Mouse (Mus musculus) small intestine, adult 2 months (tissue): ENCODE measurements at regions not wholly inside any gene's neighbourhood (a gene's known extent, or its start where the extent isn't known, plus 50 kb on each side); places are given as distances from the start of the nearest gene placed in this dataset.

ENCODE experiments used
- H3K27ac ChIP-seq: fragments of 200-500 bp; 2 replicates; pipeline ENCODE4 v1.5.1; 2012; ENCODE audit warnings: low read depth, low read length, control low read depth, inconsistent platforms; ENCODE audit not compliant: insufficient read depth
- H3K27me3 ChIP-seq: fragments of 200-500 bp; 2 replicates; pipeline ENCODE4 v1.6.1; 2012; ENCODE audit warnings: mild to moderate bottlenecking, moderate library complexity, low read length, inconsistent platforms; ENCODE audit not compliant: control insufficient read depth, insufficient read depth
- H3K36me3 ChIP-seq: fragments of 200-500 bp; 2 replicates; pipeline ENCODE4 v1.6.1; 2012; ENCODE audit warnings: mild to moderate bottlenecking, low read length, control low read depth, inconsistent platforms; ENCODE audit not compliant: control insufficient read depth, insufficient read depth
- H3K4me1 ChIP-seq: fragments of 200-500 bp; 2 replicates; pipeline ENCODE4 v1.6.1; 2012; ENCODE audit warnings: low read length, inconsistent platforms, mixed read lengths; ENCODE audit not compliant: control insufficient read depth, insufficient read depth, insufficient read length
- H3K4me3 ChIP-seq: fragments of 200-500 bp; 2 replicates; pipeline ENCODE4 v1.5.1; 2012; ENCODE audit warnings: low read depth, mild to moderate bottlenecking, control low read depth, inconsistent platforms, low read length, moderate library complexity
- CTCF ChIP-seq: fragments of 200-500 bp; IDR thresholded peaks from 2 replicates; pipeline ENCODE4 v1.5.1; 2012; ENCODE audit warnings: low read depth, mild to moderate bottlenecking, control low read depth, inconsistent platforms, low read length, moderate library complexity, mixed read lengths; ENCODE audit not compliant: insufficient replicate concordance, insufficient read length; ENCODE audit errors: extremely low read depth
- POLR2A ChIP-seq: fragments of 200-500 bp; IDR thresholded peaks from 2 replicates; pipeline ENCODE4 v1.6.1; 2012; ENCODE audit warnings: low read depth, mild to moderate bottlenecking, control low read depth, inconsistent platforms, low read length, moderate library complexity
- WGBS: fragments of 180-500 bp; shearing (Covaris S2); methylation state at CpG from one replicate; pipeline ENCODE4 v1.1.7; 2018; 5-methylcytosine and 5-hydroxymethylcytosine counted together

DNA sequence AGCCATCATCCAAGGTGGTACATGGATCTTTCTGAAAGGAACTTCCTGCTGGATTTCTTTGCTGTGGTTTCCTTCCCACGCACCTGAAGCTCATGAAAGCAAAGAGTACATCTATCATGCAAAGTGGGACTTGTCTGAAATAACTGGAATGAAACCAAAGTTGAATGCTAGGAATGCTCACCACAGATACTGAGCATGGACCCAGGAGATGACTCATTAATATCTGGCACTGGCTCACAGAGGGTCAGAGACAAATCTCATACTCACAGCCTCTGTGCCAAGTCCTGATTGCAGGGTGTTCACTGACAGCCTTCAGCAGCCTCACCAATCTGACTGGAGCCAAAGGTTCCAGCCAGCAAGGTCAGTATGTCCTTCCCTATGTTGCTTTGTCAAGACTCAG, 245.3 kb upstream of the Nrp1 start:
- no peaks in the 10 kb centered on the region for H3K27me3 ChIP-seq
- H3K4me3 ChIP-seq = no peak overlapping the region
- no peak overlapping the region for H3K27ac ChIP-seq
- H3K36me3 ChIP-seq = no peaks in the 10 kb centered on the region
- H3K4me1 ChIP-seq = no peaks in the 10 kb centered on the region
- 31% methylated on average over 1 of the region's 1 CpGs for WGBS
- no peak for TF ChIP-seq POLR2A
- TF ChIP-seq CTCF = no peak

GRCm38 (mm10) chr8:128141290-128141966, 217.0 kb upstream of the Nrp1 start:
- Histone ChIP-seq H3K36me3 (no peaks in the 10 kb centered on the region), H3K27me3 (no peaks in the 10 kb centered on the region), H3K4me3 (no peak overlapping the region), H3K4me1 (no peaks in the 10 kb centered on the region), H3K27ac (no peak overlapping the region)
- 75% methylated on average over 4 of the region's 4 CpGs for WGBS
- TF ChIP-seq CTCF (no peak), POLR2A (no peak)

- TF ChIP-seq CTCF (no peak), POLR2A (no peak)
- no peak overlapping the region for H3K27ac ChIP-seq
- WGBS = 75% methylated on average over 3 of the region's 3 CpGs
These were observed 210.0 kb upstream of the Nrp1 start for GRCm38 (mm10) chr8:128148351-128148942.

GRCm38 (mm10) chr8:128155604-128156003, 202.8 kb upstream of the Nrp1 start:
- Histone ChIP-seq H3K36me3 (no peaks in the 10 kb centered on the region), H3K27ac (no peak overlapping the region), H3K27me3 (no peaks in the 10 kb centered on the region), H3K4me3 (no peak overlapping the region), H3K4me1 (no peaks in the 10 kb centered on the region)
- TF ChIP-seq POLR2A (no peak), CTCF (no peak)

More at GRCm38 (mm10) chr8:128148351-128148942, 210.0 kb upstream of the Nrp1 start:
- Histone ChIP-seq H3K36me3 (no peaks in the 10 kb centered on the region), H3K4me3 (no peak overlapping the region), H3K27me3 (no peaks in the 10 kb centered on the region), H3K4me1 (no peaks in the 10 kb centered on the region)

GRCm38 (mm10) chr8:128156221-128156620, 202.2 kb upstream of the Nrp1 start:
- 52% methylated on average over 3 of the region's 3 CpGs for WGBS
- H3K27me3 ChIP-seq = no peaks in the 10 kb centered on the region
- no peaks in the 10 kb centered on the region for H3K4me1 ChIP-seq
- H3K36me3 ChIP-seq = no peaks in the 10 kb centered on the region
- H3K4me3 ChIP-seq = no peak overlapping the region
- TF ChIP-seq CTCF (no peak), POLR2A (no peak)
- H3K27ac ChIP-seq = no peak overlapping the region

DNA sequence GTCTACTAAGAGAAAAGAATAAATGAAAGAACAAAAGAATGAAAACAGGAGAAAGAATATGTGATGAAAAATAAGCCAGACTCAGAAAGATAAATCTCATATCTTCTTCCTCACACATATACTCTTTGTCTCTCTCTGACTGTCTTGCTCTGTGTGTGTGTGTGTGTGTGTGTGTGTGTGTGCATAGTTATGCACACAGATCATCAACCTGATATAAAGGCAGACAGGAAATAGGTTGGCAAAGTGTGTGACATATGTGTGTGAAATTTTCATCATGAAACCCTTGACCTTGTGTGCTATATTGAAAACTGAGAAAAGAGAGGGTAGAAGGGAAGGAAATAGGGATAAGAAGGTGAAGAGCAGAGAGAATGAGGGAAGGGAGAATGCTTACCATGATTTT, 195.5 kb upstream of the Nrp1 start:
- Histone ChIP-seq H3K27ac (no peak overlapping the region), H3K36me3 (no peaks in the 10 kb centered on the region), H3K4me1 (no peaks in the 10 kb centered on the region), H3K4me3 (no peak overlapping the region), H3K27me3 (no peaks in the 10 kb centered on the region)
- TF ChIP-seq CTCF (no peak), POLR2A (no peak)

DNA sequence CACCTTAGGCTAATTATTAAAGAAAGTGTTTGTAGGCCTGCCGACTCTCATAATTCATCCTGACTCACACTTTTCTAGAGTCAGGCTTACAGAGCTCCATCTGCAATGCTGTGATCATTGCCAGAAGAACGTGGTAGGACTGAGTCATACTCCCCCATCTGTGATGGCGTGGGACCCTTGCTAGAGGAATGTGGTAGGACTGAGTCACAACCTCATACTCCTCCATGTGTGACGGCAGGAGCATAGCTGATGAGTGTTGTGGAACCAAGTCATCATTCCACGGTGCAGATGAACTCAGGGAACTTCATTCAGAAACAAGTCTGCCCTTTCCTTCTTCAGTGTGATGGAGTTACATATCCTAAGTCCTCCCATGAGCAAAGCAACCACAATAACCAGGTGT, 193.4 kb upstream of the Nrp1 start:
- Histone ChIP-seq H3K27me3 (no peaks in the 10 kb centered on the region), H3K4me3 (no peak overlapping the region), H3K36me3 (no peaks in the 10 kb centered on the region), H3K27ac (no peak overlapping the region), H3K4me1 (no peaks in the 10 kb centered on the region)
- 80% methylated on average over 5 of the region's 5 CpGs for WGBS
- no peak for TF ChIP-seq CTCF
- TF ChIP-seq POLR2A = no peak
